Mouse (Mus musculus): ENCODE data around the gene Ufsp1. TPM values are rescaled to one million over a fixed set of nuclear protein-coding genes. Genes with fewer than 3 reads are reported as not detected.
A peak's percentile ranks its signal among the peaks of the same experiment; 100 is the strongest.

Ufsp1 gene
- polyA plus RNA-seq, 1 experiment from 2014 or later, result 11.4 TPM

DNA sequence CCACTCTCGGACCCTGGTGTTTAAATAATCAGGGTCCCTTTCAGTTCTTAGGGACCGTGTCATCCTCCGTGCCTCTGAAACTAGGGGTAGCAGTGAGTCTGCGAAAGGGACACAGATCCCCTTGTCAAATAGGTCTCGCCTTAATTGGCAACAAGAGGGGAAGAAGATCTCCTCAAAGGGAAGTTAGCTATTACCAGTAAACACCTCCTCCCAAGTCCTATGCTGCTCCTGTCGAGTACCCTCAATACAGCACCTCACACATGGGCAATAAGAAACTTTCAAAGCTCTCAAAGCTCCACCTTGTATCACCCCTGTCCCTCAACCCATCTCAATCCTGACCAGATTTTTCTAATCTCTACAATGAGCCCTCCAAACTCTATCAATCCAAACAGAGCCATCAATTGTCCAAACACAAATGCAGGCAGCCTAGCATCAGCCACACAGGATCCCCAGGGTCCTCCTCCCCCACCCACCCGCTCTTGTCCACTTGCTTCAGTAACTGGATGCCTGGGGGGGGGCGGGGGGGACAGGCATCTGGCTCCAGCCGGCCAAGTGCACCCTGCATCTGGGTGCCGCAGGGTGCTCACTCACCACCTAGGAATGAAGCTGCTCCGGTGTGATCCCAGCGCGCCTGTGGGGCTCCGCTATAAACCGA lies 38.6 kb downstream of the Ufsp1 start:
- WGBS, result 13% methylated on average over 15 of the region's 15 CpGs
- Histone ChIP-seq H3K4me2 (ENCODE audit: low read length) (peak overlapping the region; percentile 82), H3K27me3 (ENCODE audit: insufficient read depth, low read length) (no peaks in the 10 kb centered on the region), H3K4me3 (replicated peaks; ENCODE audit: low read depth, low read length) (peak overlapping the region; percentile 50), H3K4me1 (replicated peaks; ENCODE audit: insufficient read depth, low read length) (no peaks in the 10 kb centered on the region), H3K27ac (peak overlapping the region; percentile 72), H3K9me3 (replicated peaks; ENCODE audit: low read length) (no peaks in the 10 kb centered on the region), H3K9ac (ENCODE audit: low read depth, low read length) (peak overlapping the region; percentile 73), H3K36me3 (ENCODE audit: insufficient read depth, low read length) (no peaks in the 10 kb centered on the region)
- DNase-seq (ENCODE audit: low spot score), result no peak
- no peak for ATAC-seq (replicated peaks; ENCODE audit: low FRiP score, low read depth)
- TF ChIP-seq CTCF (IDR thresholded peaks at IDR 0.05; ENCODE audit: low read depth), result no peak

DNA sequence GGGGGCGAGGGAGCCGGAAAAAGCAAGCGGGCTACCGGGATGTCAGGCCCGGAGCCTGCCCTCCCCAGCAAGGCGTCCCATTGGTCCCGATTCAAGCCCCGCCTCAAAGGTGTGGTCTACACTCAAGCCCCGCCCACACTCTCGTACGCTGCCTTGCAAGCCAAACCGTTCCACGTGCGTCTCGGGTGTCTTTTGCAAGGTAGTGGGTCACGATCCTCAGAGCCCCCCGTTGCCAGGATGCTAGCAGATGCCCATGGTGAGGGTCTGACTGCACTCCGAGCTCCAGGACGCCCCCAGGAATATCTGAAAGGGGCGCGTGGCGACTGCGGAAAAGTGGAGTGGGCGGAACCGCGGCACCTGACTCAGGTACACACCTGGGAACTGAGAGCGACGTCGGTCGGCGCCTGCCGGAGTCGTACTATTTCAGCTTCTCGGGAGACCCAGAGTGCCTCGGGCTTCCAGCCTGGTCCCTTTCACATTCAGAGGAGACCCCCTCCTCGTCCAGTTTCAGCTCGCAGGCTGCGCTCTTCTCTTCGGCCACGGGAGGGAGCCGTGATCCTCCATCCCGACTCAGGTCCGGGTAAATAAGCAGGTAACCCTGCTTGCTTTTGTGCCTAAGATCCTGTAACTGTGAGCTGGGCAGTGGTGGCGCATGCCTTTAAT lies 39.2 kb downstream of the Ufsp1 start, which contains the start of gene Slc12a9:
Slc12a9 (minus strand) TSS at position 86 of the 663 bp plus-strand sequence.
- Histone ChIP-seq H3K4me3 (replicated peaks; ENCODE audit: low read depth, low read length) (peak within 1 kb of the TSS; percentile 50), H3K27ac (peak within 1 kb of the TSS; percentile 72), H3K9ac (ENCODE audit: low read depth, low read length) (peak within 1 kb of the TSS; percentile 73), H3K27me3 (ENCODE audit: insufficient read depth, low read length) (no peaks in the 10 kb centered on the region), H3K36me3 (ENCODE audit: insufficient read depth, low read length) (no peaks in the 10 kb centered on the region), H3K4me1 (replicated peaks; ENCODE audit: insufficient read depth, low read length) (no peaks in the 10 kb centered on the region), H3K9me3 (replicated peaks; ENCODE audit: low read length) (no peaks in the 10 kb centered on the region), H3K4me2 (ENCODE audit: low read length) (peak within 1 kb of the TSS; percentile 82)
- ATAC-seq (replicated peaks; ENCODE audit: low FRiP score, low read depth), result peak; percentile 90
- DNase-seq (ENCODE audit: low spot score), result peak; percentile 97
- peak; percentile 84 for TF ChIP-seq CTCF (IDR thresholded peaks at IDR 0.05; ENCODE audit: low read depth)
- under 1% methylated on average over 44 of the region's 44 CpGs for WGBS

DNA sequence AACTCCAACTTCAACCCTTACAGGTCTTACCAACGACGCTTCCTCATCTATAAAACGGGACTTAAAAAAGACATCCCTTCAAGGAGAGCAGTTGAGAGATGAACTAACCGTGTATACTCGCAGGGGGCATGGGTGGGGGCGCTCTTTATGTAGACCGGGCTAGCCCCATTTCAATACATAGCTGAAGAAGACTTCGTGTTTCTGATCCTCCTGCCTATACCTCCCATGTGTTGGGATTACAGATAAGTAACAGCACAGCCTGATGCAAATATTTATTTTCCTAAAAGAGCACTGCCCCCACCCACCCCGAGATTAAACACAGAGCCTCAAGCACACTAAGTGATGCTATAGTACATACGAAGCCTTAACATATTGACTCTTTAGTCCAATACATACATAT lies 39.9 kb downstream of the Ufsp1 start:
- Histone ChIP-seq H3K4me1 (replicated peaks; ENCODE audit: insufficient read depth, low read length) (peaks cover 4% of the 10 kb centered on the region), H3K4me3 (replicated peaks; ENCODE audit: low read depth, low read length) (peak overlapping the region; percentile 50; the same call in 1 of the 2 replicates), H3K27me3 (ENCODE audit: insufficient read depth, low read length) (no peaks in the 10 kb centered on the region), H3K4me2 (ENCODE audit: low read length) (no peak overlapping the region; the same call in 1 of the 2 replicates), H3K9me3 (replicated peaks; ENCODE audit: low read length) (no peaks in the 10 kb centered on the region), H3K27ac (no peak overlapping the region), H3K36me3 (ENCODE audit: insufficient read depth, low read length) (no peaks in the 10 kb centered on the region), H3K9ac (ENCODE audit: low read depth, low read length) (no peak overlapping the region)
- ATAC-seq (replicated peaks; ENCODE audit: low FRiP score, low read depth) (no peak), DNase-seq (ENCODE audit: low spot score) (no peak)
- 55% methylated on average over 10 of the region's 10 CpGs for WGBS
- TF ChIP-seq CTCF (IDR thresholded peaks at IDR 0.05; ENCODE audit: low read depth), result no peak

DNA sequence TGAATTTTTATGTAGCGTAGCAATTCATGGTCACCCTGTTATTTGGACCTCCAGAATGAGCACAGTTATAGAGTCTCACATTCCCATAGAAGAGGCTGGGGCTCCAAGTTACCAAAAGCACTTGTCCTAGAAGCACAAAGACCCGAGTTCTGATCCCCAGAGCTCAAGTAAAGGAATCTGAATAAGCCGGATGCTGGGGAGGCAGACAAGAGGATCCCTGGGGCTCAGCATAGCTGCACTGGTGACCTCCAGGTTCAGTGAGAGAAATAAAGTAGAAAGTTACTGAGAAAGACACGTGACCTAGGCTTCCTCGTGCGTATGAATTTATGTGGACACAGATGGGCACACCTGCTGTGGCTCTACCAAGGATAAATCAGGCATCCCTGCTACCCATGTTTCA lies 40.6 kb downstream of the Ufsp1 start:
- ATAC-seq (replicated peaks; ENCODE audit: low FRiP score, low read depth), result no peak
- Histone ChIP-seq H3K4me2 (ENCODE audit: low read length) (no peak overlapping the region), H3K27ac (no peak overlapping the region), H3K4me3 (replicated peaks; ENCODE audit: low read depth, low read length) (no peak overlapping the region), H3K27me3 (ENCODE audit: insufficient read depth, low read length) (no peaks in the 10 kb centered on the region), H3K9ac (ENCODE audit: low read depth, low read length) (no peak overlapping the region), H3K36me3 (ENCODE audit: insufficient read depth, low read length) (no peaks in the 10 kb centered on the region), H3K4me1 (replicated peaks; ENCODE audit: insufficient read depth, low read length) (peaks cover 10% of the 10 kb centered on the region), H3K9me3 (replicated peaks; ENCODE audit: low read length) (no peaks in the 10 kb centered on the region)
- DNase-seq (ENCODE audit: low spot score), result no peak
- no peak for TF ChIP-seq CTCF (IDR thresholded peaks at IDR 0.05; ENCODE audit: low read depth)
- 71% methylated on average over 6 of the region's 6 CpGs for WGBS

DNA sequence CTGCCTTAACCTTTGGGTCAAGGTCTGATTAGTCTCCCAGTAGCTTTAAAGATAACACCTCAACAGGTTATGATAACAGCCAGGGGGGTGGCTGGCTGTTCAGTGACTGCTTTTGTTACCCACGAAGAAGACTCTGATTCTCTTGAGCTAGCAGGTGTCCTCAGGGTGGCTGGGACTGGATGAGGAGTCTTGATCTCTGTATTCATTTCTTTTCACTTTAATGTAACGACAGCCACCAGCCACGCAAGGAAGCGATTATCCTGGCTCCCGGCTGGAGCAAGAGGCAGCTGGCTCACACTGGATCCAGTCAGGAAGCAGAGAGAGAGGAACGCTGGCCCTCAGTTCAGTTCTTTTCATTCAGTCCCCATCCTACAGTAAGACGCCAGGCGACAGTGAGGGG lies 42.8 kb downstream of the Ufsp1 start:
- TF ChIP-seq CTCF (IDR thresholded peaks at IDR 0.05; ENCODE audit: low read depth), result no peak
- no peak for ATAC-seq (replicated peaks; ENCODE audit: low FRiP score, low read depth)
- no peak overlapping the region for H3K4me2 ChIP-seq (ENCODE audit: low read length)
- no peak for DNase-seq (ENCODE audit: low spot score)
- WGBS, result 40% methylated on average over 8 of the region's 8 CpGs
- peak overlapping the region; percentile 91 for H3K27ac ChIP-seq
- H3K9ac ChIP-seq (ENCODE audit: low read depth, low read length), result no peak overlapping the region
- no peaks in the 10 kb centered on the region for H3K36me3 ChIP-seq (ENCODE audit: insufficient read depth, low read length)
- peaks cover 10% of the 10 kb centered on the region for H3K4me1 ChIP-seq (replicated peaks; ENCODE audit: insufficient read depth, low read length)
- no peaks in the 10 kb centered on the region for H3K27me3 ChIP-seq (ENCODE audit: insufficient read depth, low read length)
- no peak overlapping the region for H3K4me3 ChIP-seq (replicated peaks; ENCODE audit: low read depth, low read length)
- H3K9me3 ChIP-seq (replicated peaks; ENCODE audit: low read length), result no peaks in the 10 kb centered on the region

DNA sequence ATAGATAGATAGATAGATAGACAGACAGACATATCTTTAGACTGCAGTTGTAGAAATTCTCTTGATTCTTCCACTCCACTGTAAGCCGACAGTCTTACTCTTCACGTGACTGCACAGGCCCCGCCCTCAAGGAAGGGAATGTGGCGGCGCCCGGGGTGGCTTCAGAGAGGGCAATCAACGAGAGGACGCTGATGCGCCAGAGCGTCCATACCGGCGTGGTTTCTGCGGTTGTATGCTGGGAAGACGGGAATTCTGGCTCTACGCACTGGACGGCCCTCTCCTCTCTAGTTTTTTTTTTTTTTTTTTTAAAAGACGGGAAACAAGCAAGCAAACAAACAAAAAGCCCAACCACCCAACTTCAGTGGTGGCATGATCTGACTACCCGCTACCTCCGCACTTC lies 43.8 kb downstream of the Ufsp1 start:
- Histone ChIP-seq H3K4me3 (replicated peaks; ENCODE audit: low read depth, low read length) (peak overlapping the region; percentile 34), H3K9ac (ENCODE audit: low read depth, low read length) (peak overlapping the region; percentile 59), H3K4me1 (replicated peaks; ENCODE audit: insufficient read depth, low read length) (peaks cover 10% of the 10 kb centered on the region), H3K9me3 (replicated peaks; ENCODE audit: low read length) (no peaks in the 10 kb centered on the region), H3K36me3 (ENCODE audit: insufficient read depth, low read length) (no peaks in the 10 kb centered on the region), H3K27me3 (ENCODE audit: insufficient read depth, low read length) (no peaks in the 10 kb centered on the region), H3K27ac (peak overlapping the region; percentile 91), H3K4me2 (ENCODE audit: low read length) (peak overlapping the region; percentile 81)
- TF ChIP-seq CTCF (IDR thresholded peaks at IDR 0.05; ENCODE audit: low read depth), result no peak
- under 1% methylated on average over 19 of the region's 19 CpGs for WGBS
- peak; percentile 97 for DNase-seq (ENCODE audit: low spot score)
- peak; percentile 72 for ATAC-seq (replicated peaks; ENCODE audit: low FRiP score, low read depth)

All from kidney, postnatal 0 days (tissue).